Mouse (Mus musculus): ENCODE measurements at regions not wholly inside any gene's neighbourhood (a gene's known extent, or its start where the extent isn't known, plus 50 kb on each side); places are given as distances from the start of the nearest gene placed in this dataset.

GRCm38 (mm10) chr7:36453816-36454215 lies 244.1 kb upstream of the Tshz3 start:
- TF ChIP-seq CTCF (IDR thresholded peaks at IDR 0.05; ENCODE audit: low read depth) (no peak), EP300 (IDR thresholded peaks at IDR 0.05; ENCODE audit: low read depth) (no peak)

Measured in heart, postnatal 0 days (tissue).